Mouse (Mus musculus): ENCODE results near the gene Scn1b.

Gene Scn1b

DNA sequence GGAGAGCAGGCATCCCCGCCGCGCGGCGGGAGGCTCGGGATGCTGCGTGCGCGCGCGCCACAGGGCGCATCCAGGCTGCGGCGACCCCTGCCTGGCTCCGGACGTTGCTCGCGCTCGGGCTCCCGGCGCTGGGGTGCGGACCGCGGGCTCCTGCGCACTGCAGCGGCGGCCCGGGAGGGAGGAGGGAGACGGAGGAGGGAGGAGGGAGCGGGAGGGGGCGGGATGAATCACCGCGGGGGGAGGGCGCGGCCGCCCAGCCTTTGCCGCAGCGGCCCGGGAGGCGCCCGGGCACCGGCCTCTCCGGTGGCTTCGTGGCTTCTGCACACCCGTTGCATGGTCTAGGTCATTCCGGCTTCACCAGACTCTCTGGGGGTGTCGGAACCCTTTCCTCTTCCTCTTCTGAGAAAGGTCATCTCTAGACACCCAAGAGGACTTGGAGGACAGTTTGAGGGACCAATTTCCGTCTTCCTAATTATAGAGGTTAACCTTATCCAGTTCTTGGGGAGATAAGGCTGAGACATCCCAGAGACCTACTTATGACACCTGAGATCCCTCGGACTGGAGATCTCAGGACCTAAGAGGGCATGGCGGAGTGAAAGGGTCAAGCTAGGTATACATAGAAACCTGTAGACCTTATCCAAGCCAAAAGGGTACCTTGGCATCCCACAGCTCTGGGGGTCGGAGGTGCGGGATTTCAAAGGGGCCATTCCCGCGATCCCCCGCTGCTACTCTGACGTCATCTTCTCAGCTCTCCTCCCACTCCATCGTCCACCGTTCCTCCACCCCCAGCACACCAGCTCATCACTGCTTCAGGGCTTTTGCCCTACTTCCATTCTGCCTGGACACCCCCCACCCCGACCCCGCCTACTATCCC is at the start of gene Scn1b:
Gene Scn1b, minus strand, starts transcription at position 153 of the 874 bp plus-strand sequence.
- DNase-seq (ENCODE audit: low read depth, low spot score) = no peak

DNA sequence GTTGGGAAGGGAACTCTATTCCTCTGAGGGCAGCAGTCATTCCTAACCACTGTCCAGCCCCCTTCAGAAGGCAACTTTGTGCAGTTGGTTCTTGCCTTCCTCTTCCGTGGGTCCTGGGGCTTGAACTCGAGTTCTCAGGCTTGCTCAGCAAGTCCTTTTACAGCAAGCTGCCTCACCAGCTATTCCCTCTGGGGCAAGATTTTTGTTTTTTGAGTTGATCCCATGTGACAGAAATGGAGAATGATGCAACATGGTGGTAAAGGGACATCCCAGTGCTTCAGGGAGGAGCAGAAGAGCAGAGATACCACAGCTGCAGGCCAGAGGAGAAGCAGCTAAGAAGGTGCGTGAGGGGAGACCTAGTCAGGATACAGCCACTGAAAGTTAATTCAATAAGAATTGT is 48.3 kb upstream of the Scn1b start:
- DNase-seq (ENCODE audit: low read depth, low spot score) = no peak

DNA sequence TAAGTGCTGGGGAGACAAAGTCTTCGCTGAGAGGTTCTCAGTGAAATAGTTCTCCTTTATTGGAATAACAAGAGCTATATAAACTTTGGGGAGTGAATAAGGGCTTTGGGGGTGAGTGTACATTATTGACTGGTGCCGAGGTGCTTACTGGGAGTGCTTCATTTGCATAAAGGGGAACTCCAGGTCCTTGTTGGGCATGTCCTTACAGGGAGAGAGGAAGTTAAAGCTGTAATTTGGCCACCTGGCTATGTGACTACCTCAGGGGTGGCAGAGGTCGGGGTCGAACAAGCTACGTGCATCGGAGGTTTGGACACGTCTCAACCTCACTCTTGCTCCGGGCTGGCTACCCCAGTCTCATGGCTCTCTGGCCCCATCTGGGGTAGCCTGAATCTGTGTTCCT is 47.7 kb upstream of the Scn1b start:
- no peak for DNase-seq (ENCODE audit: low read depth, low spot score)

DNA sequence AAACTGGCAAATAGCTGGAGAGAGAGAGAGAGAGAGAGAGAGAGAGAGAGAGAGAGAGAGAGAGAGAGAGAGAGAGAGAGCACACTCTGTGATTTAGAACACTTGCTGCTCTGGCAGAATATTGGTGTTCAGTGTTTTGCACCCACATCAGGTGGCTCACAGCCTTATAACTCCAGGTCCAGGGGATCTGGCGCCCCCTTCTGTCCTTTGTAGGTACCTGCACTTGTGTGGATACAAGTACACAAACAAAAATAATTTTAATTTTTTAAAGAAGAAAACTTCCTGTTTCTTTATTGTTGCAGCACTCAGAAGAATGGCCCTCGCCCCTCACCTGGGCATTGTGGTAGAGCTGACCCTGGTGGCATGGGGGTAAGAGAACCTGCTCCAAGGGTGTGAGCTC is 45.4 kb upstream of the Scn1b start:
- no peak for DNase-seq (ENCODE audit: low read depth, low spot score)

DNA sequence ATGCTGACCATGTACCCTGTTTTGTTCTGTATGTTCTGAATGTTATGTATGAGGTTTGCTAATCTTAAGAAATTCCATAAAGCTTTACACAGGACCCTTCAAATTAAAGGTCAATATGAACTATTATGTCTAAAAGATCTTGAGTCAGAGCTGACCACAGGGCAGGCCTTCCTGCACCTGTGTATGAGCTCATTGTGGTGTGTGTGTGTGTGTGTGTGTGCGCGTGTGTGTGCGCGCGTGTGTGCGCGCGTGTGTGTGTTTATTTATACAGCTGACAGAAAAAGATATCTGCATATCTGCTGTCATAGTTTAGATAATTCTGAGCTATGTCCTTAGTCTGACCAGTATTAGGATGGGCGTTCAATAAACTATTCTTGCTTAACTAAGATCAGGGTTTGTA is 43.7 kb upstream of the Scn1b start:
- no peak for DNase-seq (ENCODE audit: low read depth, low spot score)

DNA sequence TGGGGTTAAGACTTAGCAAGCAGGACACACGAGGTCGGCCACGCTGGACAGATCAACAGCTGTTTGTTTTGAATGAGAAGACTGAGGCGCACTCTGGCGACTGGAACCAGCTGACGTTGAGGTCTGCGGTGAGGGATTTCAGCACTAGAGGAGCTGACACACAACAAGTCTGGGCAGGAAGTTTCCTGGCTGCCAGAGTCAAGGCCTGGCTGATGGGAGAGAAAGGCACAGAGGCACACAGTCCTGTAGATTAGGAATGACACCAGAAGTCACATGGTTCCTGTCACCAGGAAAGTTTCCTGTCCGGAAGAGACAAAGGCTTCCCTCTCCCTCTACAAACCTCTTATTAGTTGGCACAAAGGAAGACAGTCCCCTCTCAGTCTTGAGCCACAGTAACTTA is 41.6 kb upstream of the Scn1b start:
- DNase-seq (ENCODE audit: low read depth, low spot score) = no peak

DNA sequence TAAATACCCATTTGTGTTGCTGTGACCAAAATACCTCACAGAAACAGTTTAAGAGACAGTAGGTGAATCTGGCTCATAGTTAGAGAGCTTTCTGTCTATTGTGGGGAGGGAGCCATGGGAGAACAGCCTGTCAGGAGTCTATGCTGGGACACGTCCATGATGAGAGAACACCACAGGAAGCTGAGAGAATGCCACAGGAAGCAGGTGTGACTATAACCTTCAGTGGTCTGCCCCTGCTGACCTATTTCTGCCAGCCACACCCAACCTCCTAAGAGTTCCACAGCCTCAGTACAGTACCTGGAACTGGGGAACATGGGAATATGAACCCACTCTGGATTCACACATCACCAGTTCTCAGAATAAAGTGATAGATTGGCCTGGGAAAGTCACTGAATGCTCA is 37.9 kb upstream of the Scn1b start:
- DNase-seq (ENCODE audit: low read depth, low spot score) = no peak

DNA sequence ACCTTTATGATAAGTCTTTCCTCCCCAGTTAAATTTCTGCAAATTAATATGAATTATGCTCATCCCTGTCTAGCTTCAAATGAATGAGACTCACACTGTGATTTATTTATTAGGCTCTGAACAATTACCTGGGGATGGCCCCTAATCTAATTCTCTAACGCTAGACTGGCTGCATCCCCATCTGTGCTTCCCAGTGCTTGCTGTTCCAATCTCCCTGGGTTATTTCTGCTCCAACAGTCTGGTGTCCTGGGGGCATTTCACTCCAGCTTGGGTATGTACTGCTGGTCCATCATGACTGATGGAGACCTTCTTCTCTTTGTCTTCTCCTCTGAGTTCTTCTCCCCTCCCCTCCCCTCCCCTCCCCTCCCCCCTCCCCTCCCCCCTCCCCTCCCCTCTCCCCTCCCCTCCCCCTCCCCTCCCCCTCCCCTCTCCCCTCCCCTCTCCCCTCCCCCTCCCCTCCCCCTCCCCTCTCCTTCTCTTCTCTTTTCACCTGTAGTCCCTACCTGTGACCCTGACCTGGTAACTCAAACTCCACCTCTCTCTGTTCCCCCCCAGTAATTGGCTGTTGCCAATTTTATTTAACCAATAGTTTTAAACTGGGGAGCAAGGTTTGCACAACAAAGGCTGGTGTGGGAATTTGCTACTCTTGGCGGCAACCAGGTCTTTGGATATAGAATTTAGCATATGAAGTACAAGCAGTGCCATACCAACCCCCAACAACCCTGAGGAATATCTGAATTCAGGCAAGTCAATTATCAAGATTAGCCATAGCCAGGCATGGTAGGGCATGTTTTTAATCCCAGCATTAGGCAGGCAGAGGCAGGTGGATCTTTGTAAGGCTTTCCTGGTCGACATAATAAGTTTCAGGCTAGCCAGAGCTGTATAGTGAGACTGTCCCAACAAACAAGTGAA is 37.1 kb upstream of the Scn1b start:
- no peak for DNase-seq (ENCODE audit: low read depth, low spot score)

DNA sequence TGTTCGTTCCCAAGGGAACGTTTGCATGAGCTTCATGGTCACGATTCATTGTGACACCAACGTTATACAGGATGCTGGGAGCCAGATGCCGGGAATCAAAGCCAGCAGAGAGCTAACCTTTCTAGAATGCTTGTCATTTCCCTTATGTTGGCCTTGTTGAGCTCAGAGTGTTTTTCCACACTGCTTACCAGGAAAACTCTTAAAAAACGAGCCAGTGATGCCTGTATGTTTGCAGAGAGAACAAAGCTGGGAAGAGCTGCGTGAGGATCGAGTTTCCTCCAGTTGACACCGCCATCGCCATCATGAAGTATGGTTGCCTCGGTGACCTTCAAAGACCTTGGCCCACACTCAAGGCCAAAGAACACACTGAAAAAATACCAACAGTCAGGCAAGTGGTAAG is 35.5 kb upstream of the Scn1b start:
- no peak for DNase-seq (ENCODE audit: low read depth, low spot score)

DNA sequence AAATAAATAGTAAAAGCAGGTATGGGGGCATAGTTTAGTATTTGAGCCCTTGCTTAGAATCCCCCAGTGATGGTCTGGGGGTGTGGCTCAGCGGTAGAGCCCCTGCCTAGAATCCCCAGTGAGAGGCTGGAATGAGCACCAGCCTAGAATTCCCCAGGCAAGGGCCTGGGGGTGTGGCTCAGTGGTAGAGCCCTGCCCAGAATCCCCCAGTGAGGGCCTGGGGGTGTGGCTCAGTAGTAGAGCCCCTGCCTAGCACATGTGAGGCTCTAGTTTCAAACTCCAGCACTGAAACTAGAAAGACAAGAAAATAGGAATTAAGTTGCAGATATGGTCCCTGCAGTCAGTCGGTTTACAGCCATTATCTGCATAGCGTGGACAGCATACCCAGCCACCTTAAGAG is 35.0 kb upstream of the Scn1b start:
- DNase-seq (ENCODE audit: low read depth, low spot score) = no peak

DNA sequence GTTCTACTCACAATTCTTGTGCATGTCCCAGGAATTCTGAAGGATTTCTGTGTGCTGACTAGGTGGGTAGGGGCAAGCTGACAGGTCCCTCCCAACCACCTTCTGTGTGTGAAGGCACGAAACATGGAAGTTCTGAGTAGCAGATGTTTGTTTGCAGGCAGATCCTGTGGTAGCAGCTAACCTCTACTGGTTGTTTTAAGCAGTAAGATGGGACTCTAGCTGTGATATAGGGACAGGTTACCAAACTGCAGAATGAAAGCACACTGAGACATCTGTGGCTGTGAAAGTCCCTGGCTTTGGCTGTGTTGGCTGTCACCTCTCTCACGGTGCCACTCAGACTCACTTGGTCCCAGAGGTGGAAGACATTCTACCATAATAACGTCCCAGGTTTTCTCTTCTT is 34.4 kb upstream of the Scn1b start:
- DNase-seq (ENCODE audit: low read depth, low spot score) = no peak

DNA sequence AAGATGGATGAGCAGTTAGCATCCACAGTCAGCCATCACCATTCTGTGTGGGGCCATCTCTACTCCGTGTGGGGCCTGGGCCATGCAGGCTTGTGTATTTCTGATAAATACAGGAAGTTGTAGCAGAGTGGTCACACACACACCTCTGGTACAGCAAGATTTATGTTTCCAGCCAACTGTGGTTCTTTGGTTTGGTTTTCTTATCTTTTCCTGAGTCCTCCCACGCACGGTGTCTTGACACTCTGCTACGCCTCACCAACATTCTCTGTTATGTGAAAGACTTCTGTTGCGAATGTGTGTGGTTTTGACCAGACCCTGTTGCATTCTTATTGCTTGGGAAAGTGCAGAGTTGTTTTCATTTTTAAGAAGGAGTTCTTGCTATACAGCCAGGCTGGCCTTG is 34.0 kb upstream of the Scn1b start:
- DNase-seq (ENCODE audit: low read depth, low spot score) = no peak

DNA sequence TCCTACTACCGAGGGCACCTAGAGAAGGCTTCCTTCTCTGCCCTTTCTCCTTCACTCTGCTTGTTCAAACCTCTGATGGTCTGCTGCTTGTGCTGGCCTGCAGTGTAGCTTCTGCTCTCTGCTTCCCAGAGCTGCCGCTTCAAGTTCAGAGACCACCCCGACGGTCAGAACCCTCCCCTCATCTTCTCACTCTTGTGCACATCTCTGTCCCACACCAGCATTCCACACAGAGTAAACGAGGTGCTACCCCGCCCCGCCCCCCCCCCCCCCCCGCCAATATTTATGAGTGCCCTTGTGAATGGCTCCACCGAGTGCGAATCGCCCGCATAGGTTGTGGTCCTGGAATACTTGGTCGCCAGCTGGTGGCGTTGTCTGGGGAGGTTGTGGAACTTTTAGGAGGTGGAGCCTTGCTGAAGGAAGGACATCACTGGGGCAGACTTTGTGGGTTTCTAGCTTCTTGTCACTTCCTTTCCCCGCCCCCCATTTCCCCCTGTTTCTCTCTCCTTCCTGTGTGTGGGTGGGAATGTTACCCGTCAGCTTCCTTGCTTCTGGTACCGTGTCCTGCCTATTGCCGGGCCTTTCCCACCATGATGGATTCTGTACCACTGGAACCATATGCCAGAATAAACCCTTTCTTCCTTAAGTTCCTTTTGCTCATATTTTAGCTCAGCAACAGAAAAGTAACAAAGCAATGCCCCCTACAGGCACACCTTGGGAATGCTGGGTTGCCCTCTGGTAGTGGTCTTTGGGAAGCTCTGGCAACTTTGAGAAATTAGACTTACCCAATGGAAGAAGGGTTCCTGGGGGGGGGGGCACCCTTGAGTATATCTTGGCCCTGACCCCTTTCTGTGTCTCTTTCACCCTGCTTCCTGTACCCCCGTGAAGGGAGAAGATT is 29.5 kb upstream of the Scn1b start:
- DNase-seq (ENCODE audit: low read depth, low spot score) = no peak

DNA sequence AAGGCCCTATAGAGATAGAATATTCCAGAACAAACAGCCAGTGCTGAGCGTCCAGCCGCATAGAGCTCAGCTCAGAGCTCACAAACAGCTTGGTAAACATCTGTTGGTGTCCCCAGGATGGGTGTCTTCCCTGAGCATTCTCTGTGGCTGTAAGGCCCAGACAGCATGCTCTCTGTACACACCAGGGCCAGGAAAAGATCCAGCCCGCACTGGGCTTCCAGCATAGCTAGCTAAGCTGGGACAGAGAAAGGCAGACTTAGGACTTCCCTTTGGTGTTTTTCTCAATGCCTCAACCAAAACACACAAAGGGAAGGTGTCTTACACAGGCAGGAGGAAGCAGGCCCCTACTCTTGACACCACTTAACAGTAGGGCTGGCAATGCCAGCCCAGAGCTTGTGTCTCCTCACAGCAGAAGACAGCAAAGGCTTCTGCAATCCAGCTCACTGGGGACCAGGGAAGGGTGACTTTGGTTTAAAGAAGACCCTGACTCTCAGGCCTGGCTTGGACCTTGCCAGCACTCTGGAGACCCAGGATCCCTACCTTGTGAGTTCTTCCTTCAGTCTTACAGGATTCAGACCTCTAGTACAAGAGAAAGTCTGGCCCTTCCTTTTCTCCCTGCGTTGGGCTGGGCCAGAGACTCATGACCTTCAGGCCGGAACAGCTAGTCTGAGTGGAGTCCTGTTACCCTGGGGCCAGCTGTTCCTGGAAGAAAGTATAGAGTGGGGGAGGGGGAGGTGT is 28.7 kb upstream of the Scn1b start, which contains the start of gene Gramd1a:
Gene Gramd1a, minus strand, starts transcription at position 601 of the 738 bp plus-strand sequence.
- DNase-seq (ENCODE audit: low read depth, low spot score) = no peak

DNA sequence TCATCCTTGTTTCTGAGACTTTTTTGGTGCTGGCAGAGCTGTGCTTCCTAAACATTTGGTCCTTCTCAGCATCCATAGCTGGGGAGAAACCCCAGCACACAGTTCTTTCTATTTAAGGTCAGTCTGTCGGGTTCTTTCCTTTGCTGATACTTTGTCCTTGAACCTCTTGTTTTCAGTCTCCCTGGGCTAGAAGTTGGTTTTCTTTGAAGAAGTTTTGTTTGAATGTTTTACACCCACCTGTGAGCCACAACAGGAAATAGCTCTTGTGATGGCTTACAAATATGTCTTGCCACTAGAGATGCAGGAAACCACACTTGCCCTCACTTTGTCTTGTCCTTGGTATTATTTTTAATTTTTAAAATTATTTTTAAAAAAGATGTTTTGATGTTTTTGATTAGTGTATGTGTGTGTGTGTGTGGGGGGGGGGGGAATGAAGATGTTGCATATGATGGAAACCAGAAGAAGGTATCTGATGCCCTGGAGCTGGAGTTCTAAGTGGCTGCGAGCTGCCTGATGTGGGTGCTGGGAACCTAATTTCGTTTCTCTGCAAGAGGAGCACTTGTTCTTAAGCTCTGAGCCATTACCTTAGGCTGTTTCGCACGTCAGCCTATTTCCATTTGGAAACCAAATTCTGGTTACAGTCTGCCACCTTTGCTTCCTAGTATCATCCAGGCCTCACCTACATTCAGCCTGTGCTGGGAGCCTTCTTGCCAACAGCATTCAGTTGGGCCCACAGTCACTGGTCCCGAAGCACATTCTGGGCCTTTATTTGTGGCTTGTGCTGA is 26.9 kb upstream of the Scn1b start:
- DNase-seq (ENCODE audit: low read depth, low spot score) = no peak

DNA sequence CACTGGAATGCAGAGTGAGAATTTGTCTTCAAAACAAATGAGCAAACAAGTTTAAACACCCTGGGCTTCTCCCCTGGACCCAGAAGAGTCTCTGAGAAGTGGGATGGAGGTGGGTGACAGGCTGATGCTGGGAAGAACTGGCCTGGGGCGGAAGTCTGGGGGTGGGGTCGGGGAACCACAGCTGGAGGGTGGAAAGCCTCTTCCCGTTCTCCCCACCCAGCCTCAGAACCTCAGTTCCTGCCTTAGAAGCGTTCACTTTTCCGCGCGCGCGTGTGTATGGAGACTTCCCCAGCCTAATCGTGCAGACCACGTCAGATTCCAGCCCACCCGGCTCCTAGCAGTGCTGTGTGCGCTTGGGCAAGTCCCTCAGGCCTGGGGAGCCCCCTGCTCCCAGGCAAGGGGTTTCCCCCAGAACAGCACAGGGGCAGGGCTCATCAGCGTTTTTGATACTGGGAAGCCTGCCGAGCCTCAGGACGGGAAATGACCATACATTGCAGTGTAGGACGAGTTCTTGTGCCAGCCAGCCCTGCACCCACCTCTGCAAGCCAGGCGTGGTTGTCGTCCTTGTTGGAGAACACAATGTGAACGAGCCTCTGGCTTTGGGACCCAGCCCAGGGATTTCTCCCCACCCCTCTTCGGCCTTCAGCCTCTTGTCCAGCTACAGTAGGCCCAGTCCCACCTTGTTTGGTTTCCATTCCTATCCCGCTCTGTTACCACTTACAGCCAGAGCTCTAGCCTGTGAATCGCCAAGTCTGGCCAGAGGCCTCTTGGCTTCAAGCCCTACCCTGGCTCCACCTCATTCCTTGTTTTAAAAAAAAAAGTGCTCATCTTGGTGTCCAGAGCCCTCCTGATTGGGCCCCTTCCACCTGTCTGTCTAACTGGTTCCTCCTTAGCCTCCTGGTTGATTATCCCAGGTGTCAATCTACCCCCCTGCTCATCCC is 24.8 kb upstream of the Scn1b start:
- no peak for DNase-seq (ENCODE audit: low read depth, low spot score)

DNA sequence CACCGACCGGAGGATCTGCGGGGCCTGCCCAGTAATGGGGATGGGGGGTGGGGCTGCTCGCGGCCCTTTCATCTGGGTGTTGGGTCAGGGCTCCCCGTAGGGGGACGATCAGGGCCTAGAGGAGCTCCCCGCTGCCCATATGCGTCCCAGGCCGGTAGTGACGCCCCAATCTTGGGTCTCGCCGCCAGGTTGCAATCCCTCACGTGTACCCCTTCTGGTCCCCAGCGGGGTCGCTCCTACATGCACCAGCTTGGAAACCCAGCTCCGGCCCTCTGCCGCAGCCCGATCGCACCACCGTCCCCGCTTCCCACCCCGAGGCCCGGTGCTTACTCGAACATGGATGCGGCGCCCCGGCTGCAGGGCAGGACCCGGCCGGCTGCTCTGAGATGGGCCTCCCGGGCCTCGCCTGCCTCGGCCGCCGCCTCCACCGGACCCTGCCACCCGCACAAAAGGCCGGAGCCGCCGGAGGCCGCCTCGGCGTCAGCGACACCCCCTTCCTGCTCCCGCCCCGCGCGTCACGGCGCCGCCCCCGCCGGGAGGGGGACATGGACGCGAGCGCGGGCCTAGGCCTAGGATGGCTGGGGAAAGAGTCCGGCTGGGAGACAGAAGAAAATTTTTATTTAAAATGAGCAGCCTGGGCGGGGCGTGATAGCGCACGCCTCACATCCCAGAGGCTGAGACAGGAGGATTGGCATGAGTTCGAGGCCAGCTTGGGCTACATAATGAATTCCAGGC is 23.9 kb upstream of the Scn1b start:
- peak; percentile 62 for DNase-seq (ENCODE audit: low read depth, low spot score)
